Mouse (Mus musculus): ENCODE results near the gene Tbxa2r.

DNA sequence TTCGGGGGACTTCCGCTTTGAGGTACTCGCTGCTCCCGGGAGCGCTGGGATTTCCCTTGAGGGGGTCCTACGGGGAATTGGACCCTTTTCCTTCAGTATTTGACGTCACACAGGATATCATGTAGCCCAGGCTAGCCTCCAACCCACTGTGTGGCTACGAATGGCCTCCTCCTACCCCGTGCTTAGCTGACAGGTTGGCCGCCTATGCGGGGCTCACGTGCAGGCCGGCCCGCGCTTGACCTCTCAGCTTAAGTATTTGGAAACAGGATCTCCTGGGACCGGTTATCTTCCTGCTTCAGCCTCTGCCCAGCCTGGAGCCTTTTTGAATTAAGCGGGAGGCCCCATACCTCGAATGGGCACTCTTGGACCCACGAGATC is 56.1 kb downstream of the Tbxa2r start:
- TF ChIP-seq ETS1 (conservative IDR thresholded peaks at IDR 0.05; ENCODE audit: low read depth, low read length) (no peak), CTCF (conservative IDR thresholded peaks at IDR 0.05 in 1 of 2, IDR thresholded peaks at IDR 0.05 in 1 of 2; ENCODE audit: low read depth in 2 of 2, low read length in 2 of 2) (no peak), BHLHE40 (IDR thresholded peaks at IDR 0.05; ENCODE audit: low read depth, low read length) (peak; percentile 74)
